Mouse (Mus musculus): Measurements from ENCODE around the gene Rom1. TPM values are rescaled to one million over a fixed set of nuclear protein-coding genes. Genes with fewer than 3 reads are reported as not detected.
"Not testable (repeated sequence)": the region's sequence is repeated elsewhere in the genome, so short reads cannot be mapped to it uniquely, and the experiment has no call there.

Gene Rom1
- 24.1 and 24.2 TPM in 2 replicates for polyA plus RNA-seq (2012; rRNA removed)

DNA sequence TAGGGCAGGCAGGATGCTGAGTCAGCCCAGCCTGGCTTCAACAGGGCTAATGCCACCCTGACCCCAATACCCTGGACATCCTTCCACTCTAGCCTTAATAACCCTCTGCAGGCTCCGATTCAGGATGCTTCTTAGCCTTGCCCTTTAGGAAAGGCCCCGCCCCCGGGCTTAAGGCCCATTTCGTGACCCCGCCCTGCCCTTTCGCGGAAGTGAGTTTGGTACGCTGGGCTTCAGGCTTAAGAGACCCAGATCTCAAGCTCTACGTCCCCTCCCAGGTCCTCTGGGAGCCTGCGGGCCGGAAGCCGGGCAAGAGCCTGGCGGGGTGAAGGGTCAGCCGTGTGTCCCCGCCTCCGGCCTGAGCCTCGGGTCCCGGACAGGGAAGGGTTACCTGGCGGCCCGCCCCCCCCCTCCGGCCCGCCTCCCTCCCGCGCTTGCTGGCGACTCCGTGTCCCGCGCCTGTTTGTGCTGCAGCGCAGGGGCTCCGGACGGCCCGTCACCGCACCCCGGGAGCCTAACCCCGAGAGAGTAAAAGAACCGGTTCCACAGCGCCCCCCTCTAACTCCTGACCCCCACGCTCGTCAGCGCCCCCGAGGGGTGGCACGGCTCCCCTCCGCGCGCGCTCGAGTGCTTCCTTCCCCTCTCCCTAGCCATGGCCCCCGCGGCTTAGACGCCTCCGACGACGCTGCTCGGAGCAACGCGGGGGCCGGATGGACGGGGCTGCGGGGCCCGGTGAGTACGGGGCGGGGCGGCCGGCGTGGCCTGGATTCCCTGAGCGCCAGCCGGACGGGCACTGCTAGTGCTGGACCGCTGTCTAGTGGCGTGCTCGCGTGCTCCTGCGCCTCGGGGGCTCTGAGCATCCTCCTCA, at the start of gene Rom1, which contains the start of gene Eml3:
Gene Rom1 (minus strand): TSS at position 133 of the 865 bp plus-strand sequence.
Gene Eml3 (plus strand): TSS at position 329 of the 865 bp plus-strand sequence.
- Histone ChIP-seq H3K27ac (ENCODE audit: insufficient read depth, low read length) (peak within 1 kb of the TSS; percentile 73), H3K4me1 (ENCODE audit: control insufficient read depth, insufficient read depth, low read length) (peaks cover 5% of the 10 kb centered on the region; the same call in 1 of the 2 replicates), H3K4me3 (replicated peaks; ENCODE audit: insufficient read depth, low read depth, low read length) (peak within 1 kb of the TSS; percentile 68), H3K27me3 (ENCODE audit: control insufficient read depth, insufficient read depth, low read length) (no peaks in the 10 kb centered on the region)
- TF ChIP-seq POLR2A (IDR thresholded peaks at IDR 0.05; ENCODE audit: borderline replicate concordance, insufficient read depth, low read length) (no peak), CTCF (IDR thresholded peaks at IDR 0.05; ENCODE audit: borderline replicate concordance, insufficient read depth, low read depth, low read length) (no peak)
- peak; percentile 77 to 85 for DNase-seq
- under 1% methylated on average over 59 of the region's 74 CpGs for WGBS

DNA sequence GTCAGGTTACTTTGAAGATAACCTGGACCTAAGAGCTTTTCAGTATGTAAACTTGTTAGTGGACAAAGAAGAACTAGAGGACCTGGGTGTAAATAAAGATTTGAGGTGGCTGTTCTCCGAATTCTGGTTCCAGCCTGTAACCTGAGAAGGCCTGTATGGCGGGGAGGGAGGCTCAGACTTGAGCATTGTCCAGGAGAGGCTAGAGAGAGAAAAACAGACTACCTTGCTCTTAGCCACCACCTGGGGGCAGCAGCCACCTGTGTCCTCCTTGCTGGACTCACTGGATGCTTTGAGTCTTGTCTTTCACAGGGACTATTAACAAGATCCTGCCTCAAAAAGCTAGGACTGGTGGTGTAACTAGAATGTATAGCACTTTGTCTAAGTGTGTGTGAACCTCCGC, 47.4 kb upstream of the Rom1 start:
- no peak overlapping the region for H3K27ac ChIP-seq (ENCODE audit: insufficient read depth, low read length)
- 37% methylated on average over 3 of the region's 3 CpGs for WGBS
- peak; percentile 52 to 58 for DNase-seq
- H3K27me3 ChIP-seq (ENCODE audit: control insufficient read depth, insufficient read depth, low read length), result no peaks in the 10 kb centered on the region
- H3K4me1 ChIP-seq (ENCODE audit: control insufficient read depth, insufficient read depth, low read length), result no peaks in the 10 kb centered on the region
- no peak overlapping the region for H3K4me3 ChIP-seq (replicated peaks; ENCODE audit: insufficient read depth, low read depth, low read length)
- no peak for TF ChIP-seq POLR2A (IDR thresholded peaks at IDR 0.05; ENCODE audit: borderline replicate concordance, insufficient read depth, low read length)
- TF ChIP-seq CTCF (IDR thresholded peaks at IDR 0.05; ENCODE audit: borderline replicate concordance, insufficient read depth, low read depth, low read length), result peak; percentile 89

DNA sequence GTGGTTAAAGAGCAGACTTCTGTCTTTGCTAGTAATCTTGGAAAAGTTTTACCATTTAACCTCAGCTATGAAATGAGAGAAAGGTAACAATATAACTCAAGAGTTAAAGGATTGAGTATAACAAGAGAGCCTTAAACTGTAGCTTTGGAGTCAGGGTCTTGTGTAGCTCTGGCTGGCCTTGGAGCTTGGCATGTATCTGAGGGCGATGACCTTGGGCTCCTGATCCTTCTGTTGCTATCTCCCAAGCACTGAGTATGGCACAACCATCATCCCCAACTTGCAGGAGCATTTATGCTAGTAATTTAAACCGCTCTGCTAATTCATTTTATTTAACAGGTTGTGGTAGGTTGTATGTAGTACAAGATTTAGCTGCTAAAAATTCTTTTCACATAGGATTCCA, 46.3 kb upstream of the Rom1 start:
- no peak for DNase-seq
- Histone ChIP-seq H3K4me3 (replicated peaks; ENCODE audit: insufficient read depth, low read depth, low read length) (no peak overlapping the region), H3K27me3 (ENCODE audit: control insufficient read depth, insufficient read depth, low read length) (no peaks in the 10 kb centered on the region), H3K4me1 (ENCODE audit: control insufficient read depth, insufficient read depth, low read length) (no peaks in the 10 kb centered on the region), H3K27ac (ENCODE audit: insufficient read depth, low read length) (no peak overlapping the region)
- WGBS, result 96% methylated on average over 2 of the region's 2 CpGs
- TF ChIP-seq POLR2A (IDR thresholded peaks at IDR 0.05; ENCODE audit: borderline replicate concordance, insufficient read depth, low read length) (no peak), CTCF (IDR thresholded peaks at IDR 0.05; ENCODE audit: borderline replicate concordance, insufficient read depth, low read depth, low read length) (no peak)

DNA sequence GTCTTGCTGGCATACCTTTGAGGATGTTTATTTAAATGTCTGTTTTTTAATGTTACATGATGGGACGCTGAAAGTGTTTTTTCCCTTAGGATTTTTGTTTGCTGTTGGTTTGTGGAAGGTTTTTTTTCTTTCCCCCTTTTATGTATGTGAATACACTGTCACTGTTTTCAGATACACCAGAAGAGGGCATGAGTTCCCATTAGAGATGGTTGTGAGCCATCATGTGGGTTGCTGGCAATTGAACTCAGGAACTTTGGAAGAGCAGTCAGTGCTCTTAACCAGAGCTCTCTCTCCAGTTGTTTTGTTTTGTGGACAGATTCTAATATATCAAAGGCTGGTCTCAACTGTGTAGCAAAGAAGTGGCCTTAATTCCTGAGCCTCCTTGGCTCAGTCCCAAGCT, 45.5 kb upstream of the Rom1 start:
- Histone ChIP-seq H3K4me3 (replicated peaks; ENCODE audit: insufficient read depth, low read depth, low read length) (no peak overlapping the region), H3K4me1 (ENCODE audit: control insufficient read depth, insufficient read depth, low read length) (no peaks in the 10 kb centered on the region), H3K27ac (ENCODE audit: insufficient read depth, low read length) (no peak overlapping the region), H3K27me3 (ENCODE audit: control insufficient read depth, insufficient read depth, low read length) (no peaks in the 10 kb centered on the region)
- WGBS, result 93% methylated on average over 1 of the region's 1 CpGs
- TF ChIP-seq CTCF (IDR thresholded peaks at IDR 0.05; ENCODE audit: borderline replicate concordance, insufficient read depth, low read depth, low read length), result no peak
- no peak for TF ChIP-seq POLR2A (IDR thresholded peaks at IDR 0.05; ENCODE audit: borderline replicate concordance, insufficient read depth, low read length)
- DNase-seq, result no peak

DNA sequence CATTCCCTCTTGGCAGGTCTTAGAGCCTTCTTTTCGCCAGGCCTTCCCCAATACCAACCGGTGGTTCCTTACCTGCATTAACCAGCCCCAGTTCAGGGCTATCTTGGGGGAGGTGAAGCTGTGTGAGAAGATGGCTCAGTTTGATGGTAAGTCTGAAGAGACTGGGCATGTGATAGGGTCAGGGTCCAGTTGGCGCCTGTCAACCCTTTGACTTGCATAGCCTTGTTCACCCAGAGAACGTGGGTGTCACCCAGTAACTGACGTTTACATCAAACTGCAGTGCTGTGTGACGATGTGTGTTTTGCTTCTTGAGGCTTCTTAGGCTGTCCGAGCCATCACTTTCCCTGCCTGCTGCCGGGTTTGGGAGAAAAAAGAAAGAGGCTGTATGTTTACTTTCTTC, 43.3 kb upstream of the Rom1 start:
- H3K4me1 ChIP-seq (ENCODE audit: control insufficient read depth, insufficient read depth, low read length); H3K27me3 ChIP-seq (ENCODE audit: control insufficient read depth, insufficient read depth, low read length); H3K27ac ChIP-seq (ENCODE audit: insufficient read depth, low read length); H3K4me3 ChIP-seq (replicated peaks; ENCODE audit: insufficient read depth, low read depth, low read length); DNase-seq: not testable (repeated sequence)
- WGBS, result 89% methylated on average over 8 of the region's 8 CpGs

DNA sequence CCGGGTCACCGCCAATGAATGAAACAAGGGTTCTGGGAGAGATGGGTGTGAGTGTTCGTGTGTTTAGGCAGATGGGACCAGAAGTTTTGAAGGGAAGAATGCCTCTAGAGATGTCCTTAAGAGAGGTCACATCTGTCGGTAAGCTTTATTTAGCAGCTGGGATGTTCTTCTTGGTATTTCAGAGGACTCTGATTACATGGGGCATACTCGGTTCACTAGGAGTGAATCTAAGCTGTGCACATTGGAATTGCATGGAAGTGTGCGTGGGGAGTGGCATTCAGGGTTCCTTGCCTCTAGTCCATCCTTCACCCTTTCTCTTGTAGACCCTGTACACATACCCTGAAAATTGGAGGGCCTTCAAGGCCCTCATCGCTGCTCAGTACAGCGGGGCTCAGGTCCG, 38.7 kb upstream of the Rom1 start:
- Histone ChIP-seq H3K27ac (ENCODE audit: insufficient read depth, low read length) (no peak overlapping the region), H3K4me1 (ENCODE audit: control insufficient read depth, insufficient read depth, low read length) (0 out of 2 replicates have a peak, but pooled peaks cover 2% of the 10 kb centered on the region), H3K4me3 (replicated peaks; ENCODE audit: insufficient read depth, low read depth, low read length) (peak overlapping the region; percentile 83), H3K27me3 (ENCODE audit: control insufficient read depth, insufficient read depth, low read length) (no peaks in the 10 kb centered on the region)
- DNase-seq, result no peak
- WGBS, result 3% methylated on average over 9 of the region's 9 CpGs
- TF ChIP-seq CTCF (IDR thresholded peaks at IDR 0.05; ENCODE audit: borderline replicate concordance, insufficient read depth, low read depth, low read length) (no peak), POLR2A (IDR thresholded peaks at IDR 0.05; ENCODE audit: borderline replicate concordance, insufficient read depth, low read length) (no peak)

DNA sequence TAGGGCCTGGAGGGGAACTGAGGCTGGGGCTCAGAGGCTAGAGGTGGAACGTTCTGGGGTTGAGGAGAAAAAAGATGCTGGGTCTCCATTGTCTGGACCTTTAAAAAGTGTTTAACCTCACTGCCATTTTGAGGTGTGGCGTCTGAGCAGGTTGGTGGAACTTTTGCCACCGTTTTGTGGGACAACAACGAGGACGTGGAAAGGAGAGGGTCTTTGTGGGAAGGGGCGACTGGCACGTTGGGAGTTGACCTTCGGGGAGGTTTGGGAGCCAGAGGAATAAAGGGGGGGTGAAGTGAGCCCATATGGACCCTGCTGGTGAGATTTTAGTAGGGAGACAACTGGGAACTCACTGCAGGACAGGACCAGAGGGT, 38.2 kb upstream of the Rom1 start:
- H3K27me3 ChIP-seq (ENCODE audit: control insufficient read depth, insufficient read depth, low read length), result no peaks in the 10 kb centered on the region
- H3K4me3 ChIP-seq (replicated peaks; ENCODE audit: insufficient read depth, low read depth, low read length), result peak overlapping the region; percentile 83
- H3K4me1 ChIP-seq (ENCODE audit: control insufficient read depth, insufficient read depth, low read length), result 0 out of 2 replicates have a peak, but pooled peaks cover 2% of the 10 kb centered on the region
- WGBS, result 0% methylated on average over 8 of the region's 8 CpGs
- peak overlapping the region; percentile 40; the same call in 1 of the 2 replicates for H3K27ac ChIP-seq (ENCODE audit: insufficient read depth, low read length)
- DNase-seq, result no peak
- no peak; the same call in 1 of the 2 replicates for TF ChIP-seq POLR2A (IDR thresholded peaks at IDR 0.05; ENCODE audit: borderline replicate concordance, insufficient read depth, low read length)

All from cerebellum, adult 2 months (tissue).